Mouse (Mus musculus) limb, embryonic 15.5 days (tissue): Measurements from ENCODE around the gene Prkab1. TPM values are rescaled to one million over a fixed set of nuclear protein-coding genes. Genes with fewer than 3 reads are reported as not detected.

Experiments
- ATAC-seq: fragments of 200-750 bp; cut with Nextera tagmentation; 2 replicates; pipeline ENCODE4 v1.8.0; 2017; ENCODE audit warnings: low read depth, moderate TSS enrichment; ENCODE audit not compliant: insufficient number of reproducible peaks, low FRiP score, low TSS enrichment
- H3K27ac ChIP-seq: fragments of 300-500 bp; sonication (generic); 2 replicates; pipeline ENCODE4 v1.5.1; 2015; ENCODE audit warnings: moderate library complexity, mild to moderate bottlenecking, inconsistent platforms
- H3K27me3 ChIP-seq: fragments of 300-500 bp; sonication (generic); 2 replicates; pipeline ENCODE4 v1.6.1; 2015; ENCODE audit warnings: inconsistent platforms
- H3K36me3 ChIP-seq: fragments of 300-500 bp; sonication (generic); 2 replicates; pipeline ENCODE4 v1.6.1; 2015; ENCODE audit warnings: inconsistent platforms
- H3K4me1 ChIP-seq: fragments of 300-500 bp; sonication (generic); 2 replicates; pipeline ENCODE4 v1.6.1; 2015; ENCODE audit warnings: inconsistent platforms
- H3K4me2 ChIP-seq: fragments of 300-500 bp; sonication (generic); 2 replicates; pipeline ENCODE4 v1.6.1; 2015; ENCODE audit warnings: mild to moderate bottlenecking, inconsistent platforms
- H3K4me3 ChIP-seq: fragments of 300-500 bp; sonication (generic); 2 replicates; pipeline ENCODE4 v1.5.1; 2015; ENCODE audit warnings: mild to moderate bottlenecking, inconsistent platforms
- H3K9ac ChIP-seq: fragments of 300-500 bp; sonication (generic); 2 replicates; pipeline ENCODE4 v1.6.1; 2015; ENCODE audit warnings: inconsistent platforms
- H3K9me3 ChIP-seq: fragments of 300-500 bp; sonication (generic); 2 replicates; pipeline ENCODE4 v1.6.1; 2016; ENCODE audit warnings: inconsistent platforms
- WGBS: fragments of 180-500 bp; shearing (Covaris S2); methylation state at CpG from one replicate; pipeline ENCODE4 v1.1.7; 2015; 5-methylcytosine and 5-hydroxymethylcytosine counted together
- polyA plus RNA-seq: library from polyadenylated mRNA; unstranded; fragments of >200 nt; fragmentation: Nextera tagmentation; extraction: Ambion mirVana; gene quantifications from 2 replicates; pipeline ENCODE4 v1.2.1, GENCODE M21; 2015

Gene Prkab1
- polyA plus RNA-seq, 1 experiment from 2014 or later = 61.3 TPM

DNA sequence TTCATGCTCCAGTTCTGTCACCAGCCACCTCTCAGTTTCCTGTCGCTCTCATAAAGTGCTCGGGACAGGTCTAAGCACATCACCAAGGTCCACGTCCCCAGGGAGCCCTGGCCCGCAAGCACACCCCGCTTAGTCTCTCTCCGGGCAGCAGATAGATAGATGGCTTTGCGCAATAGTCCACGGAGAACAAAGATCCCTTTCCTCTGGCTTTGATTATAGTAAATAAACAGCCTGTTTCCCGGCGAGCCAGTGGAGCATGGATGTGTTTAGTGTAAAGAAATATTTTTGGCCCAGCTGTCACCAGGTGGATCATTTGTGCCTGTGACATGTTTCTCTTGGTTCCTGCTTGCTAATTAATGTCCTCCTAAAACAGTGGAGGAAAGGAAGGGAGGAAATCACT, 47.0 kb downstream of the Prkab1 start:
- Histone ChIP-seq H3K4me3 (no peak overlapping the region), H3K27me3 (no peaks in the 10 kb centered on the region), H3K27ac (no peak overlapping the region), H3K9ac (no peak overlapping the region), H3K4me2 (no peak overlapping the region), H3K4me1 (peaks cover 3% of the 10 kb centered on the region; the same call in 1 of the 2 replicates), H3K36me3 (peaks cover 23% of the 10 kb centered on the region), H3K9me3 (no peaks in the 10 kb centered on the region)
- 49% methylated on average over 10 of the region's 10 CpGs for WGBS
- ATAC-seq = no peak

DNA sequence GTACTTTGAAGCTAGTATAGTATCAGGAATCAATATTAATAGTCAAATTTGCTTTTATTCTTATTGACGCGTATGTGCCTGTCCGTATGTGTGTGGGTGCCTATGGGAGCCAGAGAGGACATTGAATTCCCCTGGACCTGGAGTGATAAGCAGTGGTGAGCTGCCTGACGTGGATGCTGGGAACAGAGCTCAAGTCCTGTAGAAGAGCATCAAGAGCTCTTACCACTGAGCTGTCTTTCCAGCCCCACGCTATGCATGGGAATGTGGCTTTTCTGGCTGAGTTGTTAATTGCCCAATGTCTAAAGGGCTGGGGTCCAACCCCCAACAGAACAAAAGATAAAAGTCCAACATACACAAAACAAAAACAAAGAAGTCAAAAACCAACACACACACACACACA, 47.9 kb downstream of the Prkab1 start:
- Histone ChIP-seq H3K4me1 (0 out of 2 replicates have a peak, but pooled peaks cover 2% of the 10 kb centered on the region), H3K4me3 (no peak overlapping the region), H3K27me3 (no peaks in the 10 kb centered on the region), H3K27ac (no peak overlapping the region), H3K9ac (no peak overlapping the region), H3K36me3 (peaks cover 17% of the 10 kb centered on the region), H3K4me2 (no peak overlapping the region), H3K9me3 (no peaks in the 10 kb centered on the region)
- no peak for ATAC-seq
- 94% methylated on average over 5 of the region's 5 CpGs for WGBS

DNA sequence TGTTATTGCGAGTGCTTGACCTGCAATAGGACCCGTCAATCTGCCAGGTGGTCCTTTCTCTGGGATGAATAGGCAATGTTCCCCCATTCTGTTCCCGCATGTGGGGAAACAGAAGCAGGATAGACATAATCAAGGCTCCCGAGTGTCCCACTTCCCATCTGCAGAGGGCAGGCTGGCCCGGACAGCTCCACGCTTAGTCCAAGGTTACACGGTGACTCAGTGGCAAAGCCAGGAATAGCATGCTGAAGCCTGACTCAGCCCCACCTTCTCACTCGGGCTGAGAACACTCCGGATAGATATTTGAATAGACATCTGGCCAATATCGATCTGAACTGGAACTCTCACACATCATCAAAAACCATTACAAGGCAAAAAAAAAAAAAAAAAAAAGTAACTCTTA, 48.6 kb downstream of the Prkab1 start:
- WGBS = 83% methylated on average over 10 of the region's 10 CpGs
- Histone ChIP-seq H3K36me3 (peaks cover 19% of the 10 kb centered on the region), H3K27ac (no peak overlapping the region)

DNA sequence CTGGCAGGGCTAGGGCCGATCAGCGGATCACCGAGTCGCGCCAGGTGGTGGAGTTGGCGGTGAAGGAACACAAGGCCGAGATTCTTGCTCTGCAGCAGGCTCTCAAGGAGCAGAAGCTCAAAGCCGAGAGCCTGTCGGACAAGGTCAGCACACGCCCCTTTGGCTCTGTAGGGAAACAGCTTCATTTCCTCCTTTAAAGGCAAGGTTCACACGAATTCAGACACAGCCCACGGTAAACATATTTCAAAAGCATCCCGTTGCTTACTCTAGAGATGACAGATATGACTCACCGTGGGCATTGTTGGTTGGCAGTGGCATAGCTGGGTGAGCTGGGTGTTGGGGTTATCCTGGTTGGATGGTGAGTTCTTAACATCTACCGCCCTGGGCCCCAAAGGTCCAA, 53.1 kb downstream of the Prkab1 start:
- Histone ChIP-seq H3K27ac (no peak overlapping the region), H3K9me3 (no peaks in the 10 kb centered on the region), H3K27me3 (no peaks in the 10 kb centered on the region), H3K9ac (no peak overlapping the region), H3K4me2 (no peak overlapping the region), H3K4me1 (no peaks in the 10 kb centered on the region), H3K36me3 (peaks cover 19% of the 10 kb centered on the region), H3K4me3 (no peak overlapping the region)
- WGBS = 84% methylated on average over 15 of the region's 15 CpGs
- ATAC-seq = no peak

More for the DNA sequence above, 48.6 kb downstream of the Prkab1 start:
- no peak for ATAC-seq
- Histone ChIP-seq H3K9me3 (no peaks in the 10 kb centered on the region), H3K27me3 (no peaks in the 10 kb centered on the region), H3K4me2 (no peak overlapping the region), H3K4me1 (0 out of 2 replicates have a peak, but pooled peaks cover 2% of the 10 kb centered on the region), H3K4me3 (no peak overlapping the region), H3K9ac (no peak overlapping the region)

Other genes starting within 250 kb of the Prkab1 start
- gene Cit, start 179.2 kb downstream of the Prkab1 start, polyA plus RNA-seq = 22.2 and 22.8 TPM in 2 replicates
- 0.05 TPM in 1 of 2 replicates, not detected in the other for gene Tmem233, start 58.7 kb upstream of the Prkab1 start, polyA plus RNA-seq